Mouse (Mus musculus) hindbrain, postnatal 0 days (tissue): ENCODE data around the gene Erbb2. TPM values are rescaled to one million over a fixed set of nuclear protein-coding genes. Genes with fewer than 3 reads are reported as not detected.

Experiments used
- ATAC-seq: fragments of 200-750 bp; cut with Nextera tagmentation; 2 replicates; pipeline ENCODE4 v1.8.0; 2017; ENCODE audit warnings: mild to moderate bottlenecking, moderate TSS enrichment, moderate library complexity
- DNase-seq: peaks from one replicate; pipeline ENCODE4 v3.0.0-alpha.2; 2015; ENCODE audit warnings: low spot score
- H3K27ac ChIP-seq: fragments of 300-500 bp; sonication (generic); 2 replicates; pipeline ENCODE4 v1.5.1; 2014; ENCODE audit warnings: mild to moderate bottlenecking
- H3K27me3 ChIP-seq: fragments of 300-500 bp; sonication (generic); 2 replicates; pipeline ENCODE4 v1.6.1; 2014; ENCODE audit warnings: low read length, mixed read lengths; ENCODE audit not compliant: insufficient read depth
- H3K36me3 ChIP-seq: fragments of 300-500 bp; sonication (generic); 2 replicates; pipeline ENCODE4 v1.6.1; 2014; ENCODE audit warnings: low read length, mixed read lengths; ENCODE audit not compliant: insufficient read depth
- H3K4me1 ChIP-seq: fragments of 300-500 bp; sonication (generic); 2 replicates; pipeline ENCODE4 v1.6.1; 2014; ENCODE audit warnings: antibody characterized with exemption, low read length, mixed read lengths; ENCODE audit not compliant: insufficient read depth
- H3K4me2 ChIP-seq: fragments of 300-500 bp; sonication (generic); 2 replicates; pipeline ENCODE4 v1.6.1; 2014; ENCODE audit warnings: low read depth, mild to moderate bottlenecking, low read length, moderate library complexity, mixed read lengths
- H3K4me3 ChIP-seq: fragments of 300-500 bp; sonication (generic); 2 replicates; pipeline ENCODE4 v1.5.1; 2014; ENCODE audit warnings: low read length
- H3K9ac ChIP-seq: fragments of 300-500 bp; sonication (generic); replicated peaks from 2 replicates; pipeline ENCODE4 v1.6.1; 2014; ENCODE audit warnings: mild to moderate bottlenecking, low read length, moderate library complexity, mixed read lengths
- H3K9me3 ChIP-seq: fragments of 300-500 bp; sonication (generic); 2 replicates; pipeline ENCODE4 v1.6.1; 2016; ENCODE audit warnings: low read length, mixed read lengths
- CTCF ChIP-seq: IDR thresholded peaks from 2 replicates; pipeline ENCODE4 v1.5.1; 2016; ENCODE audit warnings: antibody characterized with exemption, control low read depth, low read depth
- WGBS: fragments of 180-500 bp; shearing (Covaris S2); extraction: QIAGEN DNeasy Blood & Tissue Kit; methylation state at CpG from one replicate; pipeline ENCODE4 v1.1.7; 2014; 5-methylcytosine and 5-hydroxymethylcytosine counted together
- polyA plus RNA-seq: library from polyadenylated mRNA; unstranded; fragments of >200 nt; fragmentation: Nextera tagmentation; extraction: Ambion mirVana; gene quantifications from 2 replicates; pipeline ENCODE4 v1.2.1, GENCODE M21; 2015
- total RNA-seq: library from RNA; depleted of rRNA; stranded (reverse); fragments of >200 nt; gene quantifications from 2 replicates; pipeline ENCODE4 v1.2.3, GENCODE M21; 2014

Gene Erbb2
- total and polyA plus RNA-seq, 2 experiments from 2014 or later, result 5.1 to 11.7 TPM

DNA sequence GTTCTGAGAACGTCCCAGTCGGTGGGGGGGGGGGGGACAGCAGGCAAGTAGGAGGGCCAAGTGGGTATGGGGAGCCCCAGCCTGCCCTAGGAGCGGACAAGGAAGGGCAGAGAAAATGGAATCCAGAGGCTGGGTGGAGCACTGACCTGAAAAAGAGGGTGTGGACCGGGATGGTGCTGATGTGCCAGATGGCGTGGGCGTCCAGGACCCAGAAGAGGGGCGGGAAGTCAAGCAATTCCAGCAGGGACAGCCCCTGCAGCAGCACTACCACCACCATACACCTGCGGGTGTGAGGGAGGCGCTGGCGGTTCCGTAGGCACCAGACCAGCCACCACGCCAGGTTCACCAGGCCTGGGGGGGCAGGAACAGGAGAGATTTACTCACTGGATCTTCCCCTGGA is 22.1 kb upstream of the Erbb2 start:
- peaks cover 5% of the 10 kb centered on the region; the same call in 1 of the 2 replicates for H3K27me3 ChIP-seq
- DNase-seq (no peak), ATAC-seq (no peak)
- H3K9me3 ChIP-seq, result no peaks in the 10 kb centered on the region
- no peak overlapping the region for H3K9ac ChIP-seq
- no peak overlapping the region for H3K4me2 ChIP-seq
- no peak overlapping the region for H3K27ac ChIP-seq
- no peaks in the 10 kb centered on the region; the same call in 1 of the 2 replicates for H3K4me1 ChIP-seq
- H3K36me3 ChIP-seq, result no peaks in the 10 kb centered on the region
- no peak overlapping the region for H3K4me3 ChIP-seq
- TF ChIP-seq CTCF, result no peak
- WGBS, result 81% methylated on average over 9 of the region's 12 CpGs

DNA sequence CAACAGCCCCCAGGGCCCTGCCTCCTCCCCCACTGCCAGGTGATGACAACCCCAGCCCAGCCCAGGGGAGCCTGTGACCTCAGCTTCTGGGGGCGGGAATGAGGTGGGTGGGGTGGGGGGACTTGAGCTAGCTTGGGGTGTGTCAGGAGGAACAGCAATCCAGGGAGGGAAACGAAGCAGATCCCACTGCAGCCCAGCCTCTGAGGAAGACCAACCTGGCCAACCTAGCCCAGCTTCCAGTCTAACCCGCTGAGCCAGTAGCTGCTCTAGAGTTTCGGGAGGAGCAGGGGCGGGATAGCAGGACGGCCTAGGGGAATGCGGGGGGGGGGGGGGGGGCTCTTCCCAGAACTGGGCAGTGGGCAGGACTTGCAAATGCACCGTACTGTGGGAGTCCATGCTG is 20.2 kb upstream of the Erbb2 start:
- H3K4me3 ChIP-seq, result no peak overlapping the region
- H3K4me2 ChIP-seq, result no peak overlapping the region
- peaks cover 4% of the 10 kb centered on the region; the same call in 1 of the 2 replicates for H3K27me3 ChIP-seq
- no peaks in the 10 kb centered on the region for H3K36me3 ChIP-seq
- ATAC-seq, result no peak
- no peak overlapping the region for H3K27ac ChIP-seq
- WGBS, result 25% methylated on average over 7 of the region's 8 CpGs
- no peaks in the 10 kb centered on the region; the same call in 1 of the 2 replicates for H3K4me1 ChIP-seq
- H3K9ac ChIP-seq, result no peak overlapping the region
- no peak for DNase-seq
- H3K9me3 ChIP-seq, result no peaks in the 10 kb centered on the region
- no peak for TF ChIP-seq CTCF

DNA sequence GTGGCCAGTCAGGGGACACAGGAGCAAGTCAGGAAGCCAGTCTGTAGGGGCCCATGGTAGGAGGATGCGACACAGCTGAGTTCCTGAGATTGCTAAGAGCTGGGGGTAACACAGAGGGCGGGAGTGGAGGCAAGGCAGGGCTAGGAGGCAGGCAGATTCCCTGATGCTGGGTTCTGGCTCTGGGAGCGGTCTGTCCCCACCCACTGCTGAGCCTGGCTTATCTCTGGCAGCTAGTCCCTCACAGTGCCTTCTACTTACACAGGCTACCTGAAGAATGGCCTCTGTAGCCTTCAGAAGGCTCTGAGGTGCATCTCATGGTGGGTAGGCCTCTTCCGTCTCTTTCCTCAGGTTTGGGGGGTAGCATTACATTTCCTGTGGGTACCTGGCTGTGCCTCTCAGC is 19.6 kb upstream of the Erbb2 start:
- H3K27ac ChIP-seq, result no peak overlapping the region
- 61% methylated on average over 4 of the region's 4 CpGs for WGBS

DNA sequence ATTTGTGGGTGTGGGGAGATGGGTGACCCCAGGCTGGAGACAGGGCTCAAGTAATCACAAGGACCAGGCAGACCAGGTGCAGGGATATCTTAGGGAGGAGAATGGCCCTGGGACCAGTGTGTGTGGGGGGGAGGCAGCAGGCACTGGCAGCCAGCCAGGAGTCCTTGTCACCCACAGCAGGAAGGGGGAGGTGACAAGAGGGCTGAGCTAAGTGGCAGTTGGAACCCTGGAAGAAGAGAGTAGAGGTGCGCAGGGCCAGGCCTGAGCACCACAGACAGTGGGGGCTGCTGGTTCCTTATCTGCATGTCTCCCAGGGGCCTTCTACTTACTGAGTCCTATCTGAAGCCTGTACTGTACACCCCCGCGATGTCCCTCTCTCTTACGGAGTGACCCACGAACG is 19.0 kb upstream of the Erbb2 start:
- no peak overlapping the region for H3K4me3 ChIP-seq
- no peaks in the 10 kb centered on the region; the same call in 1 of the 2 replicates for H3K4me1 ChIP-seq
- DNase-seq, result no peak
- H3K9me3 ChIP-seq, result no peaks in the 10 kb centered on the region
- no peak overlapping the region for H3K27ac ChIP-seq
- H3K36me3 ChIP-seq, result no peaks in the 10 kb centered on the region
- WGBS, result 78% methylated on average over 6 of the region's 6 CpGs
- H3K4me2 ChIP-seq, result no peak overlapping the region
- H3K27me3 ChIP-seq, result no peaks in the 10 kb centered on the region
- no peak for ATAC-seq
- no peak for TF ChIP-seq CTCF
- no peak overlapping the region for H3K9ac ChIP-seq

More for the DNA sequence above, 19.6 kb upstream of the Erbb2 start:
- H3K4me2 ChIP-seq, result no peak overlapping the region
- H3K9ac ChIP-seq, result no peak overlapping the region
- no peaks in the 10 kb centered on the region for H3K9me3 ChIP-seq
- no peaks in the 10 kb centered on the region for H3K36me3 ChIP-seq
- DNase-seq (no peak), ATAC-seq (no peak)
- no peaks in the 10 kb centered on the region; the same call in 1 of the 2 replicates for H3K4me1 ChIP-seq
- TF ChIP-seq CTCF, result no peak
- no peaks in the 10 kb centered on the region for H3K27me3 ChIP-seq
- H3K4me3 ChIP-seq, result no peak overlapping the region

DNA sequence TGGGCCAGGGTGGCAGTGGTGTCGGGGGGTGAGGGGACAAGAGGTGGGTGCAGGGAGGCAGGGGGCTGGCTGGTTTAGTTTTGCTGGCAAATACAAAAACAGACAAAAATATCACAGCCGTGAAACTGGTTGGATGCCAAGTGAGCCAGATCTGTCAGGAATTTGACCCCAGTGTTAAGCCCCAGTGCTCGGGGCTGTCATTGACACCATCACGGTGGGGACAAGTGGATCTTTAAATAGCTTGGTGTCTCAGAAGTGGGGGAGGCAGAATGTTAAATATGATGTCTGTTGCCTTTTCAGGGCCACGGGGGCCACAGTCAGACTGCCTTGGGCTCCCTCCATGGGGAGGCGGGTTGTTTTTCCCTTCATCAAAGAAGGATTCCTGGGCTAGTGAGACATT is 18.0 kb upstream of the Erbb2 start:
- TF ChIP-seq CTCF, result no peak
- Histone ChIP-seq H3K4me3 (no peak overlapping the region), H3K9ac (no peak overlapping the region), H3K4me2 (no peak overlapping the region), H3K27me3 (no peaks in the 10 kb centered on the region), H3K36me3 (no peaks in the 10 kb centered on the region), H3K27ac (no peak overlapping the region), H3K4me1 (no peaks in the 10 kb centered on the region; the same call in 1 of the 2 replicates), H3K9me3 (no peaks in the 10 kb centered on the region)
- ATAC-seq (no peak), DNase-seq (no peak)
- 45% methylated on average over 6 of the region's 6 CpGs for WGBS

DNA sequence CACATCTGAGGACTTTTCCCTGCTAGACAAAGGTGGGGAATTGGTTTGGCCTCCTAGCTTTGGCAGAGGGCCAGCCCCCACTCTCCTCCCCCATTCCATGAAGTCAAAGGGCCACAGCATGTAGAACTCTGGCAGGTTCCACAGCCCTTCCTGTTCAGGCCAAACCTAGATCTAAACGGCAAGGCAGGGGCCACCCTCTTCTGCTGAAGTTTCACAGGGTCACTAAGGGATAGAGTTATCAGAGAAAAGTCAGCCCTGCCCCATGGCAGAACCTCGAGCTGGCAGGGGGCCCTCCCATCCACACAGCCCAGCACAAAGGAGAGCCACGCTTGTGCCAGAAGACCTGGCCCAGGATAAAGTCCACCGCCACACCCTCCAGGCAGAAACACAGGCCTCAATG is 17.2 kb upstream of the Erbb2 start:
- Histone ChIP-seq H3K9me3 (no peaks in the 10 kb centered on the region), H3K4me3 (no peak overlapping the region)
- WGBS, result 35% methylated on average over 4 of the region's 4 CpGs

DNA sequence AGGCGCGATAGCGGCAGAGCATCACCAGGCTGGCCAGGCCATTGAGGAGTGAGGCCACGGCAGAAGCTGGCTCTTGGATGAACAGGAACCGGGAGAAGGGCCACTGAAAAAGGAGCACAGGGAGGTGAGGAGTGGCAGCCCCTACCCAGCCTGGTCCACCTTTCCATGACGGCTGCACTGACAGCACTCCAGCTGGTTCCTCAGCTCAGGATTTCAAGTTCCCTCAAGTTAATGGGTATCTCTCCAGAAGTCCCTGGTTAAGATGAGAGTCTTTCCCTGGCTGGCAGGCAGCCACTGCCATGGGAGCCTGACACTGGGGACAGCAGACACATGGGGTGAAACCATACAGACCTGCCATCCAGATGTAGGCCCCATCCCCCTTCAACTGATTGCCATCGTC is 14.3 kb upstream of the Erbb2 start:
- WGBS, result 84% methylated on average over 7 of the region's 7 CpGs
- H3K27ac ChIP-seq, result no peak overlapping the region
- no peak for ATAC-seq

More for the DNA sequence above, 17.2 kb upstream of the Erbb2 start:
- Histone ChIP-seq H3K27me3 (no peaks in the 10 kb centered on the region), H3K4me2 (no peak overlapping the region), H3K4me1 (peaks cover 6% of the 10 kb centered on the region), H3K9ac (no peak overlapping the region), H3K27ac (no peak overlapping the region), H3K36me3 (no peaks in the 10 kb centered on the region)
- ATAC-seq (no peak), DNase-seq (no peak)
- no peak for TF ChIP-seq CTCF

More for the DNA sequence above, 14.3 kb upstream of the Erbb2 start:
- no peaks in the 10 kb centered on the region for H3K9me3 ChIP-seq
- no peaks in the 10 kb centered on the region for H3K36me3 ChIP-seq
- no peaks in the 10 kb centered on the region for H3K27me3 ChIP-seq
- TF ChIP-seq CTCF, result no peak
- no peak overlapping the region for H3K4me3 ChIP-seq
- peaks cover 10% of the 10 kb centered on the region for H3K4me1 ChIP-seq
- H3K4me2 ChIP-seq, result no peak overlapping the region
- DNase-seq, result no peak
- H3K9ac ChIP-seq, result no peak overlapping the region
